Mouse (Mus musculus) spleen, adult 2 months (tissue): ENCODE results near the gene Cog1. TPM values are rescaled to one million over a fixed set of nuclear protein-coding genes. Genes with fewer than 3 reads are reported as not detected.
"Not testable (repeated sequence)": the region's sequence is repeated elsewhere in the genome, so short reads cannot be mapped to it uniquely, and the experiment has no call there.

Experiments
- DNase-seq, 2 experiments: peaks; one replicate each; pipeline versions ENCODE4 v3.0.0 to v3.0.0-alpha.2; 2012 to 2021; ENCODE audit warnings: low spot score in 2 of 2, low read depth in 1 of 2
- H3K27ac ChIP-seq: fragments of 200-500 bp; 2 replicates; pipeline ENCODE4 v1.5.1; 2012; ENCODE audit warnings: low read length, inconsistent platforms; ENCODE audit not compliant: insufficient read depth
- H3K27me3 ChIP-seq: fragments of 200-500 bp; 2 replicates; pipeline ENCODE4 v1.6.1; 2012; ENCODE audit warnings: mild to moderate bottlenecking, moderate library complexity, low read length, inconsistent platforms; ENCODE audit not compliant: control insufficient read depth, insufficient read depth
- H3K36me3 ChIP-seq: fragments of 200-500 bp; 2 replicates; pipeline ENCODE4 v1.6.1; 2012; ENCODE audit warnings: mild to moderate bottlenecking, low read length, inconsistent platforms; ENCODE audit not compliant: control insufficient read depth, insufficient read depth
- H3K4me1 ChIP-seq: fragments of 200-500 bp; 2 replicates; pipeline ENCODE4 v1.6.1; 2011; ENCODE audit warnings: inconsistent platforms; ENCODE audit not compliant: control insufficient read depth, insufficient read depth, insufficient read length
- H3K4me3 ChIP-seq: fragments of 200-500 bp; 2 replicates; pipeline ENCODE4 v1.5.1; 2011; ENCODE audit warnings: mild to moderate bottlenecking, inconsistent platforms; ENCODE audit not compliant: insufficient read depth, insufficient read length; ENCODE audit errors: extremely low read depth
- CTCF ChIP-seq: fragments of 200-500 bp; IDR thresholded peaks from 2 replicates; pipeline ENCODE4 v1.5.1; 2011; ENCODE audit warnings: mild to moderate bottlenecking, inconsistent platforms; ENCODE audit not compliant: insufficient read depth, insufficient read length, insufficient replicate concordance; ENCODE audit errors: extremely low read depth
- POLR2A ChIP-seq: fragments of 200-500 bp; IDR thresholded peaks from 2 replicates; pipeline ENCODE4 v1.6.1; 2011; ENCODE audit warnings: low read depth, low read length, inconsistent platforms
- WGBS: fragments of 180-500 bp; shearing (Covaris S2); methylation state at CpG from one replicate; pipeline ENCODE4 v1.1.7; 2018; 5-methylcytosine and 5-hydroxymethylcytosine counted together
- polyA plus RNA-seq: library from polyadenylated mRNA; depleted of rRNA; stranded (reverse); fragments of >200 nt; gene quantifications from 2 replicates; pipeline ENCODE4 v1.2.3, GENCODE M21; 2012

The Cog1 gene
- polyA plus RNA-seq, 1 experiment = 33.7 TPM

DNA sequence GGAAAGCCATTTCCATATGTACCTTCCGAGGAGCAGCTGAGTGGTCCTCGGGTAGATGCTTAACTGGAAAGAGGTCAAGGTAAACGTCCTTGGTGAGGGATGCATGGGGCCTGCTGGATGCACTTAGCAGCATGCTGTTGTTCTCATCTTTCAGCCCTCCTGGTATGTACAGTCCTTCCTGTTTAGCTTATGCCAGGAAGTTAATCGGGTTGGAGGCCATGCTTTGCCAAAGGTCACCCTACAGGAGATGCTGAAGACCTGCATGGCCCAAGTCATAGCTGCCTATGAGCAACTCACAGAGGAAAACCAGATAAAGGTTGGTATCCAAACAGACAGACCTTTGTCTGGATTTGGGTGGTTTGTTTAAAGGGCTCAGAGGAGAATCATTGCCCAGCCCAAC, 8.3 kb downstream of the Cog1 start:
- H3K27ac ChIP-seq = no peak overlapping the region
- TF ChIP-seq POLR2A = no peak
- TF ChIP-seq CTCF = no peak
- no peak overlapping the region for H3K4me3 ChIP-seq
- WGBS = 81% methylated on average over 4 of the region's 4 CpGs
- no peak for DNase-seq
- no peaks in the 10 kb centered on the region for H3K27me3 ChIP-seq
- H3K36me3 ChIP-seq = peaks cover 59% of the 10 kb centered on the region
- no peaks in the 10 kb centered on the region for H3K4me1 ChIP-seq

DNA sequence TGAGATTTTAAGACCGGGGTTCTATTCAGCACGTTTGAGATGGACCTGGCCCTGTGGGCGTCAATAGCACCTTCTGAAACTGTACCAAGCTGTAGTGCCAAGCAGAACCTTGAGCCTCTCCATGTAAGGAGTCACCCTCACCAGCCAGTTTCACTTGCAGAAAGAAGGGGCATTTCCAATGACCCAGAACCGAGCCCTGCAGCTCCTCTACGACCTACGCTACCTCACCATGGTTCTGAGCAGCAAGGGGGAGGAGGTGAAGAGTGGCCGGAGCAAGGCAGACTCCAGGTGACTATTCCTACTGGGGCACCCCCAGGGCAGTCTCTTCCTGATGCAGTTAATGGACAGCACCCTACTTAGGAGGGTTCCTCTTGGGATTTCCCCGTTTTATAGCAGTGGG, 9.3 kb downstream of the Cog1 start:
- Histone ChIP-seq H3K4me3 (no peak overlapping the region), H3K4me1 (no peaks in the 10 kb centered on the region), H3K27ac (no peak overlapping the region), H3K27me3 (no peaks in the 10 kb centered on the region), H3K36me3 (peaks cover 50% of the 10 kb centered on the region)
- TF ChIP-seq POLR2A (no peak), CTCF (no peak)
- WGBS = 92% methylated on average over 8 of the region's 8 CpGs
- DNase-seq = no peak

DNA sequence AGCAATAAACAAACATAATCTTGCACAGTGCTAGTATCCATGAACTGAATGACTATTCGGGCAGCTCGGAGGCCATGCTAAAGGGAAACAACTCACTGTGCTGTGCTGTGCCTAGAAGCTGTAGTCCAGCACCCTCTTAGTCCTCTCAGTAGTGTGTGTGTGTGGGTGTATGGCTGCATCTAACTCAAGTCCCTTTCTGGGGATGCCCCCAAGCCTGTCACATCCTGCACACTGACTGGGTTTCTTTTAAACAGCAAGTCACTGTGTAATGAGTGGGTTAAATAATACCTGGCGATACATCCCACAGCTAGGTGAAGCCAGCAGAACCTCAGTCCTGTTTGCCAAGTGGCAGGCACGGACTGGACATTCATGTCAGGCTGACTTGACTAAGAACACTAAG, 9.8 kb downstream of the Cog1 start:
- no peak for DNase-seq
- Histone ChIP-seq H3K27me3 (no peaks in the 10 kb centered on the region), H3K4me1 (no peaks in the 10 kb centered on the region), H3K27ac (no peak overlapping the region), H3K36me3 (peaks cover 50% of the 10 kb centered on the region), H3K4me3 (no peak overlapping the region)
- 89% methylated on average over 4 of the region's 4 CpGs for WGBS
- no peak for TF ChIP-seq CTCF

DNA sequence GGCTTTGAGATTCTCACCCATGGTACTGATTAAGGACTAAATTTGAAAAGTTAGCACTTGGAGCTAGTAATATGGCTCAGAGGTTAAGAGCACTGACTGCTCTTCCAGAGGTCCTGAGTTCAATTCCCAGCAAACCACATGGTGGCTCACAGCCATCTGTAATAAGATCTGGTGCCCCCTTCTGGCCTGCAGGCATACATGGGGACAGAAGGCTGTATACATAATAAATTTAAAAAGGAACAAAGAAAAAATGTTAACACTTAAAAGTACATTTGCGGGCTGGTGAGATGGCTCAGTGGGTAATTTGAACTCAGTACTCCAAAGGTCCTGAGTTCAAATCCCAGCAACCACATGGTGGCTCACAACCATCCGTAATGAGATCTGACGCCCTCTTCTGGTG, 11.2 kb downstream of the Cog1 start:
- 93% methylated on average over 3 of the region's 3 CpGs for WGBS
- DNase-seq, H3K27me3 ChIP-seq, H3K27ac ChIP-seq, H3K4me3 ChIP-seq, H3K4me1 ChIP-seq: not testable (repeated sequence)
- H3K36me3 ChIP-seq = peaks cover 41% of the 10 kb centered on the region

DNA sequence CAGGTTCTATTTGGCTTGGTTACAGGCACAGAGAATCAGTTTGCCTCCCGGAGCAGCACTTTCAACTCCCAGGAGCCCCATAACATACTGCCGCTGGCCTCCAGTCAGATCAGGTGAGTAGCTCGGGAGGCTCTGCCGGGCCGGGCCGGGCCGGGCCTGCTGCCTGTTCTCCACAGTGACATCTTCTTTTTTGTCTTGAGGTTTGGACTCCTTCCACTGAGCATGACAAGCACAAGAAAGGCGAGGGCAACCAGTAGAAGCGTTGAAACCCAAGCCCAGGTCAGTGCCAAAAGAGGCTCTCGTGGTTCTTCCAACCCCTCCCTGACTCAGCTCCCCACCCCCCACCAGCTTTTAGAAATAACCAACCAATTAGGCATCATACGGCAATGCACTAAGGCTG, 12.0 kb downstream of the Cog1 start:
- TF ChIP-seq CTCF = no peak
- no peak for TF ChIP-seq POLR2A
- Histone ChIP-seq H3K27ac (no peak overlapping the region), H3K27me3 (no peaks in the 10 kb centered on the region), H3K4me3 (no peak overlapping the region), H3K4me1 (peaks cover 2% of the 10 kb centered on the region; the same call in 1 of the 2 replicates), H3K36me3 (peaks cover 39% of the 10 kb centered on the region)
- DNase-seq = no peak
- 60% methylated on average over 11 of the region's 11 CpGs for WGBS

DNA sequence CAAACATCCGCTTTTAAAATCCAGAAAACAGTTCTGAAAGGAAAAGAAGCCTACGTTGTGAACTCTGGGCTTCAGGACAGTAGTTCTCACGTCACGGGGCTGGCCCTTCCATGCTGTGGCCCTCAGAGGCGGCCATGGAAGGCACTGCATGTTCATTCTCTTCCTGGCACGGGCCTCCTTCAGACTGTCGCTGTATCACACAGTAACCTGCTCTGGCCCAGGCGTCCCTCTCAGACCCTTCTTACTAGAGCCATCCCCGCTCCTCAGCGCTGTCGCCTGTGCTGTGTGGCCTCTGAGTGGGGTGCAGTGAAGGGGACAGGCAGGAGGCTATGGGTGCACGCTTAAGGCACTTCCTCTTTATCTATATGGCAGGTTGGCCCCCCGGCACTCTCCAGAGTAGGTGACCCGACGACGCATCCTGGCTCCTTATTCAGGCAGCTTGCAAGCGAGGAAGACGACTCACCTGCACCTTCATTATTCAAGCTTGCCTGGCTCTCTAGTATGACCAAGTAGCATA, 12.9 kb downstream of the Cog1 start:
- 83% methylated on average over 18 of the region's 18 CpGs for WGBS
- no peak for TF ChIP-seq CTCF
- TF ChIP-seq POLR2A = no peak
- H3K27me3 ChIP-seq = no peaks in the 10 kb centered on the region
- H3K27ac ChIP-seq = no peak overlapping the region
- no peak for DNase-seq
- H3K36me3 ChIP-seq = peaks cover 31% of the 10 kb centered on the region
- peaks cover 2% of the 10 kb centered on the region; the same call in 1 of the 2 replicates for H3K4me1 ChIP-seq
- H3K4me3 ChIP-seq = no peak overlapping the region

DNA sequence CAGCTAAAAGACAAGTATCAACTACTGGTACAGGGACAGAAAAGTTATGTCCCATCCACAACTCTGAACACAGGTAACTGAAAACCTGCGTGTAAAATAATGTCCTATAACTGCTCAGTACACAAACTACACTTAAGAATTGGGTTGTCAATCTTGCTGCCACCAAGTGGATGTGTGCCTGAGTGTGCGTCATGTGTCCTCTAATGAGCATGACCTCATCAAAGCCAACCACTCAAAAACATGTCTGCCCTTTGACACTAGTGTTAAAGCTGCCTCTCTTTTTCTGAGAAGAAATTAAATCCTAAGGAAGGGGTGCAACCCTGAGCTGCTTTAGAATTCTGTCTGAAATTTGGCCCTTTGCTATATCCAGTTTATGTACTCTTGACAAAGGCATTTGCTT, 15.3 kb downstream of the Cog1 start:
- no peak for TF ChIP-seq POLR2A
- TF ChIP-seq CTCF = no peak
- Histone ChIP-seq H3K4me3 (no peak overlapping the region), H3K4me1 (peaks cover 2% of the 10 kb centered on the region; the same call in 1 of the 2 replicates), H3K27ac (no peak overlapping the region), H3K27me3 (no peaks in the 10 kb centered on the region), H3K36me3 (peaks cover 21% of the 10 kb centered on the region)
- DNase-seq = no peak
- WGBS = 91% methylated on average over 2 of the region's 2 CpGs
